Mouse (Mus musculus) cortical plate, adult 2 months (tissue): ENCODE results near the gene Gstm1.

Experiments used
- CTCF ChIP-seq: fragments of 200-500 bp; IDR thresholded peaks from 2 replicates; pipeline ENCODE4 v1.5.1; 2011; ENCODE audit warnings: mild to moderate bottlenecking, control low read depth, low read length; ENCODE audit not compliant: insufficient read depth; ENCODE audit errors: extremely low read depth
- POLR2A ChIP-seq: fragments of 200-500 bp; IDR thresholded peaks from 2 replicates; pipeline ENCODE4 v1.6.1; 2011; ENCODE audit warnings: mild to moderate bottlenecking, low read length, control low read depth; ENCODE audit not compliant: insufficient read depth; ENCODE audit errors: extremely low read depth

DNA sequence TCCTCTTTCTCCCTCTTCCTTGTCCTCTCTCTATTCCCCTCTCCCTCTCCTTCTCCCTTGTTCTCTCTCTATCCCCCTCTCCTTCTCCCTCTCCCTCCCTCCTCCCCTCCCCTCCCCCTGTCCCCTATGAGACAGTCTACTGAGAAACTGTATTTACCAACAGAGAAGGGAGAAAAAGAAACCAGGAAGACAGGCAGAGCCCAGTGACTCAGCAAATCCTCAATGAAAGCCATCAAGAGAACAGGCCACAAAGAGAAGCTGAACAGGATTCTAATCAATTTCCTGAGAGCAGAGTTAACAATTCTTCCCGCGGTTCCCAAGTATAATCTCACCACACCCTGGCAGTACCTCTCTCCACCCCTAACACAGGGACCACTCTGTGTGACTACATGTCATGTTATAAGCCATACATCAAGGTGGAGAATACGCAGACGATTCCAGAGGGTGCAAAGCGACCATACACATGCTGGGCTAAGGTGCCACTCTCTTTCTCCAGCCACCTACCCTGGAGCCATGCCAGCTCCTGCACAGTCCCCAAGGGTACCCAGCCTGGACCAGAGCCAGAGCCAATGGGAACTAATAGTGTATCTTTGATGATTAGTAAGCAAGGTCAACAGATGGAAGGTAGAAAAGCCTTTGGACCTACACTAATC is 53.0 kb downstream of the Gstm1 start:
- no peak for TF ChIP-seq CTCF
- TF ChIP-seq POLR2A, result no peak
